Mouse (Mus musculus): ENCODE results near the gene Gramd1b.

DNA sequence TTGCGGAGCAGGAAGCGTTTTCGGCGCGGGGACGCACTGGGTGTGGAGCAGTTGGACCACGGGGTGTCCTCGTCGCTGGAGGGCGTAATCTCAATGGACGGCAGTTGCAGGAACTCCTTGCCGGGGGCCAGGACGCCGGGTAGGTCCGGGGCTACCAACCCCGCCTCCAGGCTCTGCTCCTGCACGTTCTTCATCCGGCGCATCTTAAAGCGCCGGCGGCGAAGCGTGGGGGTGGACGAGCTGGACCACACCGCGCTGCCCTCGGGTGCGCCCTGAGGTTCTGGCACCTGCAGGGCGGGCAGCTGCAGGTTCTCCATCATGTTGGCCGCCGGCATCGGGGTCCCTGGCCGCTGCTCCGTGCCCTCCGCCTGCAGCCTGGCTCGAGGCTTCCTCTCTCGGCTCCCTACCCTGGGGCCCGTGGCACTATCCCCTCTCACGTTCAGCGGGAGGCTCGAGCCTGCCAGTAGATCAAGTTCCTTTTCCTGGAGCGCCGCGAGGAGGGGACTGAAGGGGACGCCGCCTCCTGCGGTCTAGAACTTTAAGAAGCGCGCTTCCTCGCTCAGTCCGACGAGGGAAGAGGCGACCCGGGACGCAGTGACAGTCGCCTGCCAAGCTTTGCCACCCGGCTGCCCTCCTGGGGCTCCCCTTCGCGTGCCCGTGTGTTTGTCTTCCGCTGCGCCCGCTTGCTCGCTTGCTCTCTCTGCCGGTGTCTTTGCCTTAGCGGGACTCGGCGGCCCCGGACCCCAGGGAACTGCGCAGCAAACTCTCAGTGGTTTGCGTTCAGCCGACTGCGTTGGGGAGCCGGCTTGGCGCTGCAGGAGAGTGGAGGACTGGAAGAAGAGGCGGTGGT, 75.6 kb downstream of the Gramd1b start:
- TF ChIP-seq TAL1 (IDR thresholded peaks at IDR 0.05; ENCODE audit: low read length) (no peak), GATA1 (IDR thresholded peaks at IDR 0.05; ENCODE audit: low read length) (no peak)

All from erythroblast, embryonic 14.5 days (primary cell).